Mouse (Mus musculus) spleen, adult 2 months (tissue): Measurements from ENCODE around the gene Rcn3.

Experiments
- CTCF ChIP-seq: fragments of 200-500 bp; IDR thresholded peaks from 2 replicates; pipeline ENCODE4 v1.5.1; 2011; ENCODE audit warnings: mild to moderate bottlenecking, inconsistent platforms; ENCODE audit not compliant: insufficient read depth, insufficient read length, insufficient replicate concordance; ENCODE audit errors: extremely low read depth
- POLR2A ChIP-seq: fragments of 200-500 bp; IDR thresholded peaks from 2 replicates; pipeline ENCODE4 v1.6.1; 2011; ENCODE audit warnings: low read depth, low read length, inconsistent platforms

DNA sequence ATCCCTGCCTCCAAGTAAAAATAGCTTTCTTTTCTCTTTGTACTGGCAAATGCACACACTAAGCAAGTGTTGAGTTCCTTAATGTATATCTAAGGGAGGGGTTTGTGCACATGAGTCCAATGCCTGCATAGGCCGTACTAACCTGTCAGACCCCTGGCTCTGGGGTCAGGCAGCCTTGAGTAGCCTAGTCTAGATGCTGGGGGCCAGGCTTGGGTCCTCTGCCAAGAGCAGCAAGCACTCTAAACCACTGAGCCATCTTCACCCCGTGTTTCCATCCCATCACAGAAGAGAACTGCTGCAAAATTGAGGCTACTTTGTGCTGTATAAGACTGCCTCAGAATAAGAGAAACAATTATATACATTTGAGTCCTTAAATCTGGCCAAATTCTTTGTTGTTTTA is 14.2 kb downstream of the Rcn3 start:
- TF ChIP-seq CTCF (no peak), POLR2A (no peak)
